Mouse (Mus musculus): ENCODE measurements at regions not wholly inside any gene's neighbourhood (a gene's known extent, or its start where the extent isn't known, plus 50 kb on each side); places are given as distances from the start of the nearest gene placed in this dataset.

DNA sequence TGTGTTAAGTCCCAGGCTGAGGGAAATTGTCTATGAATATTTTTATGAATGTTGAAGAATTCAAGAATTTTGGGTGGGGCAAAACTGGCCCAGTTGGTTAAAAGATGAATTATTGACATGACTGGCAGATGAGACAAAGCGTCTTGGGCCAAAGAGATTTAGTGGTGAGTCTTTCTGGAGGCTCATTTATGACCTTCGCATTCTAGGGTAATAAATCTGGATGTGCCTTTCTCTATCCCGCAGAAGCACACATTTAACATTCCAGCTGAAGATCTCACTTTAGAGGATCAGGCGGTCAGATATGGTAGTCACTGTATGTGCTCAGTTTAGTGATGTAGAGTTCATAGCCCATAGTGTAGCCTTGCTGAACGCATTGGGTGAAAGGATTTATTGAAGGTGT lies 296.9 kb upstream of the Gm21798 start:
- DNase-seq (ENCODE audit: low spot score in 2 of 2) = no peak

- no peak for DNase-seq (ENCODE audit: low spot score in 2 of 2)
These were observed 285.0 kb upstream of the Gm21798 start for GRCm38 (mm10) chr15:64532260-64533120.

GRCm38 (mm10) chr15:64533169-64533795 lies 284.2 kb upstream of the Gm21798 start:
- DNase-seq (ENCODE audit: low spot score in 2 of 2) = no peak

DNA sequence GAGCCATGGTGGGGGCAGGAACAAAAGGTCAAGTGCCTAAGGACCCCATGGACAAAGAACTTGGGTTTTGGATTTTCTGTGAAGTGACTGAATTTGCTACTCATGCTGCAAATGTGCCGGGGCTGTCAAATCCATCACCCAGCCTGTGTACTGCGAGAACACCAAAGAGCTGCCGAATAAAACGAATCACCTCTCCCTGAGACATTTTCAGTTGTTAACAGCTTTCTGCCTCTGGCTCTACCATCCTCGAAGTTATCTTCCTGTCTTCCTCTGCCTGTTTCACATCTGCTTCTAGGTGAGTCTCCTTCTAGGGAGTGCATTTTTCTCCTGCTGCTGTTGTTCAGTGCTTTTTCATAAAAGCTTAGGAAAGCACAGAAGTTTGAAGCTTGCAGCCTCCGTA lies 283.3 kb upstream of the Gm21798 start:
- no peak for DNase-seq (ENCODE audit: low spot score in 2 of 2)

DNA sequence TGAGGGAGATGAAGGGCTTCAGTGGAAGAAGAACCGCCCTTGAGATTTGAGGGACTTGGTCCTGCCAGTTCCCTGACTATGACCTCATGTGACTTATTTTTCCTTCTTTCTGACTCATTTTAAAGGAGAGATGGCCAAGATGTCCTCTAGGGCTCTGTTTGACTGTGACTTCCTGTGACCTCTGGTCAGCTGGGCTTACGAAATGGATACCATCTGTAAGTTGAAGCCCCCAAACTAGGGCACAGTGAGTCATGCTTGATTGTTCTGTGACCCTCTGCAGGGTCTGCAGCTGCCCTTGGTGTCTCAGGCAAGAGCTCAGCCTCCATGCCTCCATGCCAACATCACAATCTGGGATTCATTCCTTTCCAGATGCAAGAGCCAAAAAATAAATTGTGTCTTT lies 282.3 kb upstream of the Gm21798 start:
- DNase-seq (ENCODE audit: low spot score in 2 of 2) = no peak

GRCm38 (mm10) chr15:64541395-64541794 lies 276.1 kb upstream of the Gm21798 start:
- no peak for DNase-seq (ENCODE audit: low spot score in 2 of 2)

GRCm38 (mm10) chr15:64542250-64542901 lies 275.1 kb upstream of the Gm21798 start:
- no peak for DNase-seq (ENCODE audit: low spot score in 2 of 2)

DNA sequence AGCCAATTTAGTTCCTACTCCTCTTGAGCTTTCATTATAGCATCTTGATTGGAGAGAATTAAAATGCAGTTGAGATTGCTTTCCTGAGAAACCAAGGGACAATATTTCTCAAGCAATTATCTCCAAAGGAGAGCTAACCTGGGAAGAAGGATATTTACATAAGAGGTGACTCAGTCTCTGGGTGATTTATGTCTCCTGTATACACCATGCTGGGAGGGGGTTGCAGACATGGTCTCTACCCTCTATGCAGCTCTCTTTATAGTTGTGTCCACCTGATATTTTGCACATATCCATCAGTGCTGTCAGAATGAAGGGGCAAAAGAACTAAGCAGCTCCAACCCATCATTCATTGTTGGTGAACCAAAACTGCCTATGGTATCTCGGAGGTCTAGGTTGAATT lies 274.6 kb upstream of the Gm21798 start:
- no peak for DNase-seq (ENCODE audit: low spot score in 2 of 2)

DNA sequence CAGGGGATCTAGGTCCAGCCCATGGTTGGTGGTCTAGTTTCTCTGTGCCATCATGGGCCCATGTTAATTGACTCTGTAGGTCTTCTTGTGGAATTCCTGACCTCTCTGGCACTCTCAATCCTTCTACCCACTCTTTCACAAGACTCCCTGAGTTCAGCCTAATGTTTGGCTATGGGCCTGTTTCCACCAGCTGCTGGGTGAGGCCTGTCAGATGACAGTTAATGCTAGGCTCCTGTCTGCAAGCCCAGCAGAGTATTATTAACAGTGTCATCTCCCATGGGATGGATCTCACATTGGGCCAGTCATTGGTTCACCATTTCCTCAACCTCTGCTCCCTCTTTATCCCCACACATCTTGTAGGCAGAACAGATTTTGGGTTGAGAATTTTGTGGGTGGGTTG lies 271.5 kb upstream of the Gm21798 start:
- no peak for DNase-seq (ENCODE audit: low spot score in 2 of 2)

- no peak for DNase-seq (ENCODE audit: low spot score in 2 of 2)
These were observed 260.0 kb upstream of the Gm21798 start for GRCm38 (mm10) chr15:64557540-64557939.

DNA sequence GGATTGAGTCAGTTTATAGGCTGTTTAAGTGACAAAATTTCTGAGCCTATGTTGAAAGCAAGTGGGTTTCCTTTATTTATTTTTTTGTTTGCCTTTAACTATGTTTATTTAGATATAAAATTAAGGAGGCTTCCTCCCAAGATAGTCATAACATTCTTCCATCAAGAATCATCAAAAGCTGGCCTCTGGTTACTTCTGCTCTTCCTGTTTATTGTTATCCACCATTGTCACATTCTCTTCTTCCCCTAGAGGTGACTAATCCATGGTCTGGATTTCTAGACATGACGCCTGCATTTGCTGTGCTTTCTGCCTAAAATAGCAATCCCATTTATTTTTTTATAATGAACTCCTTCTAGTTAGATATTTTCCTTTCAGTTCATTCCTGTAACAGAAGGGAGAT lies 259.3 kb upstream of the Gm21798 start:
- DNase-seq (ENCODE audit: low spot score in 2 of 2) = no peak

DNA sequence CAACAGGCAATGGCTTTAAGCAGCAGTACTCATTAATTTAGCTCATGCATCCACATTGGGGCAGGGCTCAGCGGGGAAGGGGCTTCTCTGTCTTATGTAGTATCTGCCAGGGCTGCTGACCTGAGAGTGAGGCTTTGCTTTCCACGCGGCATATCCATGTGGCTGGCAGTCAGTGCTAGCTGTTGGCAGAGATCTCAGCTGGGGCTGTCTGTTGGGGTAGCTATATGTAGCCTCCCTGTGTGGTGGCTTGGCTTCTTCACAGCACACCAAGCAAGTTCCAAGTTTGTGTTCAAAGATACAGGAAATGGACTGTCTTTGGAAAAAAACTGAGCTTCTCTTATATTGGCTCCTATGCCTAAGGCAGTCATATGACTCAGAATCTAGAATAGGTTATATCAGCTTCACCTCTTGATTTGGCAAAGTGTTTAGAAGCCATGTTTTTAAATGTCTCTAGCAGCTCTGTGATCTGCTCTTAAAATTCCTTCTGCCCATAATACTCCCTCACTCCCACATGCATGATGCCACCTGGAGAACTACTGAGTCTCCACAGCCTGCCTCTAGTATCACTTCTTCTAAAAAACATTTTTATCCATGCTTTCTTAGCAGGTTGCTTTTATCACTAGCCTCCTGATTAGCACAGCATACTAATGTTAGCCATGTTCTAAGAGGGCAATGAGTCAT lies 254.9 kb upstream of the Gm21798 start:
- DNase-seq (ENCODE audit: low spot score in 2 of 2) = peak; percentile 67 to 75

GRCm38 (mm10) chr15:64564703-64565102 lies 252.8 kb upstream of the Gm21798 start:
- DNase-seq (ENCODE audit: low spot score in 2 of 2) = no peak

GRCm38 (mm10) chr15:64576891-64577535 lies 240.5 kb upstream of the Gm21798 start:
- DNase-seq (ENCODE audit: low spot score in 2 of 2) = no peak

DNA sequence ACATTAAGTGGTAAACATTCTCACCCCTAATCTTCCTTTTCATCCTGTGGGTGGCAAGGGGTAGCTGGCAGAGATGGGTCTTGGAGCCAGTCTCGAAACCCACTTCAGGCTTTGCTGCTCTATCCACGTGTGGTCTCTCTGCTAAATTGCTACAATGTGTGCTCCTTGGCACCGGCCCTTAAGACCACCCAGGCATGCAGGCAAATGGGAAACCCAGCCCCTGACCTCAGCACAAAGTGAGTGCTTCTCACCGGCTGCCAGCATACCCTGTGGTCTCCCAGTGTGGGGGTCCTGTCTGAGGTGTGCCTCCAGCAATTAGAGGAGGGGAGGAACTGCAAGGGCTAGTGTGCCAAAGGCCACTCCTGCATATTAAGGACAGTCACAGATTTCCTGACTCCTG lies 238.5 kb upstream of the Gm21798 start:
- DNase-seq (ENCODE audit: low spot score in 2 of 2) = no peak

DNA sequence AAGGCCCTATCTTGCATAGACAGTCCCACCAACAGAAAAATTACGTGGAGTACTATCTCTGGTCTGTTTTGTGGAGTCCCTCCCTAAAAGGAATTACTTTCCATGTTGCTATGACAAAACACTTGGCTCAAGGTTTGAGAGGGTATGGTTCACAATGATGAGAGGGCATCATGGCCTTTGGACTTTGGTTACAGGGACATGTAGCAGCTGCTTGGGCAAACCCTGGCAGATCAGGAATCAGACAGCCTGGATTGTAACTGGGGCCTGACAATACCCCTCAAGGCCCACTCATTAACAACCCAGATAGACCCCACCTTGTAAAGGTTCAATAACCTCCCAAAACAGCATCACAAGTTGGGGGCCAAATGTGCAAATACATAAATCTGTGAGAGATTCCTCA lies 237.0 kb upstream of the Gm21798 start:
- no peak for DNase-seq (ENCODE audit: low spot score in 2 of 2)

GRCm38 (mm10) chr15:64581046-64581445 lies 236.4 kb upstream of the Gm21798 start:
- DNase-seq (ENCODE audit: low spot score in 2 of 2) = no peak

GRCm38 (mm10) chr15:64584129-64584528 lies 233.4 kb upstream of the Gm21798 start:
- no peak for DNase-seq (ENCODE audit: low spot score in 2 of 2)

- no peak for DNase-seq (ENCODE audit: low spot score in 2 of 2)
These were observed 230.7 kb upstream of the Gm21798 start for GRCm38 (mm10) chr15:64586776-64587175.

GRCm38 (mm10) chr15:64590092-64590881 lies 227.2 kb upstream of the Gm21798 start:
- DNase-seq (ENCODE audit: low spot score in 2 of 2) = no peak

- no peak for DNase-seq (ENCODE audit: low spot score in 2 of 2)
These were observed 204.0 kb upstream of the Gm21798 start for GRCm38 (mm10) chr15:64613503-64613902.

Data from right cerebral cortex, postnatal 36 days (tissue).